Mouse (Mus musculus) hindbrain, embryonic 10.5 days (tissue): ENCODE measurements around the gene Plxnc1. TPM values are rescaled to one million over a fixed set of nuclear protein-coding genes. Genes with fewer than 3 reads are reported as not detected.

Experiments used
- DNase-seq: peaks from one replicate; pipeline ENCODE4 v3.0.0-alpha.2; 2017; ENCODE audit warnings: low spot score
- H3K27ac ChIP-seq: fragments of 300-500 bp; sonication (generic); 2 replicates; pipeline ENCODE4 v1.5.1; 2016; ENCODE audit warnings: mild to moderate bottlenecking, moderate library complexity
- H3K27me3 ChIP-seq: fragments of 300-500 bp; sonication (generic); 2 replicates; pipeline ENCODE4 v1.6.1; 2016; ENCODE audit warnings: mild to moderate bottlenecking; ENCODE audit not compliant: poor library complexity, insufficient read depth, severe bottlenecking
- H3K36me3 ChIP-seq: fragments of 300-500 bp; sonication (generic); 2 replicates; pipeline ENCODE4 v1.6.1; 2016; ENCODE audit warnings: mild to moderate bottlenecking, moderate library complexity
- H3K4me1 ChIP-seq: fragments of 300-500 bp; sonication (generic); replicated peaks from 2 replicates; pipeline ENCODE4 v1.6.1; 2016; ENCODE audit warnings: mild to moderate bottlenecking
- H3K4me3 ChIP-seq: fragments of 300-500 bp; sonication (generic); 2 replicates; pipeline ENCODE4 v1.5.1; 2016; ENCODE audit warnings: mild to moderate bottlenecking, moderate library complexity
- H3K9me3 ChIP-seq: fragments of 300-500 bp; sonication (generic); 2 replicates; pipeline ENCODE4 v1.6.1; 2016; ENCODE audit warnings: mild to moderate bottlenecking, moderate library complexity
- WGBS: fragments of 180-500 bp; shearing (Covaris S2); methylation state at CpG from one replicate; pipeline ENCODE4 v1.1.7; 2016; 5-methylcytosine and 5-hydroxymethylcytosine counted together
- polyA plus RNA-seq: library from polyadenylated mRNA; unstranded; fragments of >200 nt; fragmentation: Nextera tagmentation; extraction: Ambion mirVana; gene quantifications from 2 replicates; pipeline ENCODE4 v1.2.1, GENCODE M21; 2016

Plxnc1 gene
- polyA plus RNA-seq, 1 experiment from 2014 or later: 1.5 TPM

- Histone ChIP-seq H3K4me3 (no peak overlapping the region), H3K27me3 (no peaks in the 10 kb centered on the region), H3K9me3 (no peaks in the 10 kb centered on the region), H3K36me3 (0 out of 2 replicates have a peak, but pooled peaks cover 6% of the 10 kb centered on the region), H3K27ac (no peak overlapping the region), H3K4me1 (peaks cover 10% of the 10 kb centered on the region; the same call in 1 of the 2 replicates)
- DNase-seq: no peak
- 93% methylated on average over 6 of the region's 6 CpGs for WGBS
Observed at GRCm38 (mm10) chr10:94915746-94916145, 28.9 kb downstream of the Plxnc1 start.

- Histone ChIP-seq H3K27me3 (no peaks in the 10 kb centered on the region), H3K4me1 (peaks cover 10% of the 10 kb centered on the region; the same call in 1 of the 2 replicates), H3K36me3 (no peaks in the 10 kb centered on the region), H3K27ac (no peak overlapping the region), H3K4me3 (no peak overlapping the region), H3K9me3 (no peaks in the 10 kb centered on the region)
- DNase-seq: no peak
- WGBS: 92% methylated on average over 11 of the region's 11 CpGs
Observed at GRCm38 (mm10) chr10:94914081-94914480, 30.6 kb downstream of the Plxnc1 start.

- WGBS: 82% methylated on average over 5 of the region's 5 CpGs
- H3K4me1 ChIP-seq: peaks cover 10% of the 10 kb centered on the region; the same call in 1 of the 2 replicates
- H3K27ac ChIP-seq: no peak overlapping the region
- no peak for DNase-seq
- no peaks in the 10 kb centered on the region for H3K27me3 ChIP-seq
- H3K36me3 ChIP-seq: no peaks in the 10 kb centered on the region
- H3K4me3 ChIP-seq: no peak overlapping the region
- H3K9me3 ChIP-seq: no peaks in the 10 kb centered on the region
Observed at GRCm38 (mm10) chr10:94913336-94913739, 31.3 kb downstream of the Plxnc1 start.

- 95% methylated on average over 1 of the region's 1 CpGs for WGBS
- no peak overlapping the region for H3K27ac ChIP-seq
- H3K36me3 ChIP-seq: no peaks in the 10 kb centered on the region
- H3K9me3 ChIP-seq: no peaks in the 10 kb centered on the region
- no peaks in the 10 kb centered on the region for H3K27me3 ChIP-seq
- H3K4me3 ChIP-seq: no peak overlapping the region
- H3K4me1 ChIP-seq: peaks cover 2% of the 10 kb centered on the region; the same call in 1 of the 2 replicates
- DNase-seq: no peak
Observed at GRCm38 (mm10) chr10:94912551-94912950, 32.1 kb downstream of the Plxnc1 start.

- DNase-seq: no peak
- Histone ChIP-seq H3K4me3 (no peak overlapping the region), H3K36me3 (no peaks in the 10 kb centered on the region), H3K27ac (no peak overlapping the region), H3K27me3 (no peaks in the 10 kb centered on the region), H3K9me3 (no peaks in the 10 kb centered on the region), H3K4me1 (peaks cover 4% of the 10 kb centered on the region)
- WGBS: 94% methylated on average over 6 of the region's 6 CpGs
Observed at GRCm38 (mm10) chr10:94911102-94911501, 33.5 kb downstream of the Plxnc1 start.

- no peaks in the 10 kb centered on the region for H3K36me3 ChIP-seq
- DNase-seq: no peak
- 91% methylated on average over 4 of the region's 4 CpGs for WGBS
- peaks cover 10% of the 10 kb centered on the region for H3K4me1 ChIP-seq
- no peaks in the 10 kb centered on the region for H3K27me3 ChIP-seq
- H3K4me3 ChIP-seq: no peak overlapping the region
- no peaks in the 10 kb centered on the region for H3K9me3 ChIP-seq
- no peak overlapping the region for H3K27ac ChIP-seq
Observed at GRCm38 (mm10) chr10:94910570-94910969, 34.1 kb downstream of the Plxnc1 start.

- Histone ChIP-seq H3K9me3 (no peaks in the 10 kb centered on the region), H3K27ac (no peak overlapping the region), H3K4me3 (no peak overlapping the region), H3K27me3 (no peaks in the 10 kb centered on the region), H3K36me3 (no peaks in the 10 kb centered on the region), H3K4me1 (peaks cover 18% of the 10 kb centered on the region)
- 93% methylated on average over 2 of the region's 2 CpGs for WGBS
- DNase-seq: no peak
Observed at GRCm38 (mm10) chr10:94909789-94910188, 34.8 kb downstream of the Plxnc1 start.

- H3K9me3 ChIP-seq: no peaks in the 10 kb centered on the region
- no peak overlapping the region for H3K4me3 ChIP-seq
- DNase-seq: no peak
- no peaks in the 10 kb centered on the region for H3K36me3 ChIP-seq
- no peaks in the 10 kb centered on the region for H3K27me3 ChIP-seq
- H3K4me1 ChIP-seq: peaks cover 21% of the 10 kb centered on the region
- no peak overlapping the region for H3K27ac ChIP-seq
- WGBS: 91% methylated on average over 11 of the region's 11 CpGs
Observed at GRCm38 (mm10) chr10:94908976-94909717, 35.5 kb downstream of the Plxnc1 start.

GRCm38 (mm10) chr10:94905689-94906473 is 38.8 kb downstream of the Plxnc1 start:
- Histone ChIP-seq H3K4me3 (peak overlapping the region; percentile 26), H3K27me3 (no peaks in the 10 kb centered on the region), H3K27ac (peak overlapping the region; percentile 23; the same call in 1 of the 2 replicates), H3K9me3 (no peaks in the 10 kb centered on the region), H3K4me1 (peaks cover 21% of the 10 kb centered on the region), H3K36me3 (0 out of 2 replicates have a peak, but pooled peaks cover 6% of the 10 kb centered on the region)
- WGBS: 37% methylated on average over 21 of the region's 21 CpGs
- DNase-seq: peak; percentile 68

GRCm38 (mm10) chr10:94905219-94905618 is 39.4 kb downstream of the Plxnc1 start:
- Histone ChIP-seq H3K4me3 (peak overlapping the region; percentile 26), H3K27me3 (no peaks in the 10 kb centered on the region), H3K36me3 (0 out of 2 replicates have a peak, but pooled peaks cover 6% of the 10 kb centered on the region), H3K9me3 (no peaks in the 10 kb centered on the region), H3K27ac (peak overlapping the region; percentile 23; the same call in 1 of the 2 replicates), H3K4me1 (peaks cover 21% of the 10 kb centered on the region)
- peak; percentile 12 for DNase-seq
- WGBS: 33% methylated on average over 5 of the region's 5 CpGs

- Histone ChIP-seq H3K36me3 (peaks cover 5% of the 10 kb centered on the region), H3K4me3 (no peak overlapping the region), H3K9me3 (peaks cover 4% of the 10 kb centered on the region), H3K4me1 (no peaks in the 10 kb centered on the region), H3K27me3 (no peaks in the 10 kb centered on the region), H3K27ac (no peak overlapping the region)
- WGBS: 91% methylated on average over 6 of the region's 6 CpGs
- DNase-seq: no peak
Observed at GRCm38 (mm10) chr10:94896950-94897349, 47.7 kb downstream of the Plxnc1 start.

GRCm38 (mm10) chr10:94896311-94896710 is 48.3 kb downstream of the Plxnc1 start:
- 87% methylated on average over 2 of the region's 2 CpGs for WGBS

GRCm38 (mm10) chr10:94895876-94896275 is 48.8 kb downstream of the Plxnc1 start:
- Histone ChIP-seq H3K9me3 (peaks cover 4% of the 10 kb centered on the region), H3K4me1 (no peaks in the 10 kb centered on the region), H3K4me3 (no peak overlapping the region), H3K27ac (no peak overlapping the region), H3K36me3 (peaks cover 5% of the 10 kb centered on the region), H3K27me3 (no peaks in the 10 kb centered on the region)
- WGBS: 89% methylated on average over 3 of the region's 3 CpGs
- DNase-seq: no peak

More at GRCm38 (mm10) chr10:94896311-94896710, 48.3 kb downstream of the Plxnc1 start:
- Histone ChIP-seq H3K27ac (no peak overlapping the region), H3K36me3 (peaks cover 5% of the 10 kb centered on the region), H3K4me1 (no peaks in the 10 kb centered on the region), H3K9me3 (peaks cover 4% of the 10 kb centered on the region), H3K27me3 (no peaks in the 10 kb centered on the region), H3K4me3 (no peak overlapping the region)
- DNase-seq: no peak
